Mouse (Mus musculus): ENCODE data around the gene Ccnd3.

DNA sequence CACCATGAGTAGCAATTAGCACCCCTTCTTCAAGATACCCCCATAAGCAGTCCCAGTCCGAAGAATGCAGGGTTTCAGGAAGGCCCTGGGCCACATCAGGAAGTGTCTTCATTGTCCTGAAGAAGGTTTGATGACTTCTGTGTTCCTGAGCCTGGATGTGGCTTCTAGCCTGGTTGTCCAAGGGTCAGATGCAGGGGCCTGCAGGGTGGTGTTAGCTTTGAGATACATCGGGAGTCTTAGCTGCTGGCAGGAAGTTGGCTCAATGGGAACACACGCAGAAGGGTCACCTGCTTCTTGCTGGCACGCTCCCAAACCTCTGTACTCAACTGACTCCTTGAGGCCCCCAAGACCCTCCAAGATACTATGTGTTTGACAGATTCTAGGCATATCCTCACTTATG lies 17.7 kb downstream of the Ccnd3 start:
- no peak for TF ChIP-seq POU5F1 (IDR thresholded peaks at IDR 0.05; ENCODE audit: borderline replicate concordance, low read length)
- TF ChIP-seq NANOG (IDR thresholded peaks at IDR 0.05; ENCODE audit: borderline replicate concordance, low read length), result no peak
- no peak for TF ChIP-seq CTCF (conservative IDR thresholded peaks at IDR 0.05; ENCODE audit: low read length)

Measured in E14TG2a.4 (cell line).